ENCODE assay signal across 7 mouse cellular contexts in the genomic region with DNA sequence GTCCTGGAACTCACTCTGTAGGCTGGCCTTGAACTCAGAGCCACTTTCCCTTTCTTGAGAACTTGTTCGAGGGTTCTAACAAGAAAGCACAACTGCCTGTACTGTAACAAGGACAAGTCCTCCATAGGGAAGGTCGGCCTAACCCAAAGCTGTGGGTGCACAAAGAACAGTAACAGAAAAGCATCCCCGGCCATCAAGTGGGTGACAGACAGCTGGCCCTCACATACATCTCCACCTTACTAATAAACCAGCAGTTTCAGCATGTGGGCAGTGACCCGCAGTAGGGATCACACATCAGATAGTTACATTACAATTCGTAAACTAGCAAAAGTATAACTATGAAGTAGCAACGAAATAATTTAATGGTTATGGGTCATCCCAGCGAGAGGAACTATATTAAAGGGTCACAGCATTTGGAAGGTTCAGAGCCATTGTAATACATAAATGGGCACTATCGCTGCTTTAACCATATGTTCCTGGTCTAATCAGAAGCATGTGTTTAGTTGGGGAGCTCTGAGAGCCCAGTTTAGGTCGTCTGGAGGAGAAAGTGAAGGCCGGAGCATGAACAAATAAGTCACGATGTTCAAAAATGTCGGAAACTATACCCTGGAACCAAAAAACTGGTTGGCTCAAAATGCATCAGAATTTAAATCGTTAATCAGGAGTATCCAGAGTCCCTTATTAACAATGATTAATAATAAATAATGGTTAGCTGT. TPM values are rescaled to one million over a fixed set of nuclear protein-coding genes. Genes with fewer than 3 reads are reported as not detected.
DNase-seq lines count a peak whose midpoint lies in the region; ATAC-seq lines count a peak whose summit lies in the region.

No protein-coding gene starts in this region.

- peaks cover 18% of the 10 kb centered on the region for H3K36me3 ChIP-seq in lung, embryonic 16.5 days (ENCODE audit: control insufficient read depth, insufficient read depth, low read length)
- H3K36me3 ChIP-seq in embryonic facial prominence, embryonic 13.5 days, result peaks cover 23% of the 10 kb centered on the region
- peaks cover 19% of the 10 kb centered on the region for H3K36me3 ChIP-seq in neural tube, embryonic 12.5 days

- 35% methylated on average over 13 of the region's 13 CpGs for WGBS in lung, embryonic 16.5 days
- 30% methylated on average over 13 of the region's 13 CpGs for WGBS in embryonic facial prominence, embryonic 13.5 days
- 37% methylated on average over 13 of the region's 13 CpGs for WGBS in neural tube, embryonic 12.5 days

- ATAC-seq in lung, embryonic 16.5 days (ENCODE audit: low read depth), result peak; percentile 19
- ATAC-seq in embryonic facial prominence, embryonic 13.5 days (ENCODE audit: insufficient number of reproducible peaks, insufficient read depth, low FRiP score, low TSS enrichment, low read depth), result peak; percentile 23
- peak; percentile 34 for ATAC-seq in neural tube, embryonic 12.5 days (ENCODE audit: low FRiP score, low read depth)

- peak overlapping the region; percentile 75 for H3K4me2 ChIP-seq in lung, embryonic 16.5 days (ENCODE audit: low read depth, low read length)
- H3K4me2 ChIP-seq in embryonic facial prominence, embryonic 13.5 days, result peak overlapping the region; percentile 74
- peak overlapping the region; percentile 72 for H3K4me2 ChIP-seq in neural tube, embryonic 12.5 days (replicated peaks)

- H3K9ac ChIP-seq in lung, embryonic 16.5 days (ENCODE audit: low read length), result peak overlapping the region; percentile 93
- H3K9ac ChIP-seq in embryonic facial prominence, embryonic 13.5 days, result peak overlapping the region; percentile 96
- peak overlapping the region; percentile 89 for H3K9ac ChIP-seq in neural tube, embryonic 12.5 days

- H3K4me1 ChIP-seq in lung, embryonic 16.5 days (replicated peaks; ENCODE audit: control insufficient read depth, insufficient read depth, low read length), result peaks cover 12% of the 10 kb centered on the region; the same call in 1 of the 2 replicates
- H3K4me1 ChIP-seq in embryonic facial prominence, embryonic 13.5 days, result peaks cover 7% of the 10 kb centered on the region
- peaks cover 7% of the 10 kb centered on the region for H3K4me1 ChIP-seq in neural tube, embryonic 12.5 days

- H3K27me3 ChIP-seq in lung, embryonic 16.5 days (ENCODE audit: control insufficient read depth, insufficient read depth, low read depth, low read length), result no peaks in the 10 kb centered on the region
- H3K27me3 ChIP-seq in embryonic facial prominence, embryonic 13.5 days, result no peaks in the 10 kb centered on the region
- no peaks in the 10 kb centered on the region for H3K27me3 ChIP-seq in neural tube, embryonic 12.5 days (replicated peaks)

- peak overlapping the region; percentile 89 for H3K4me3 ChIP-seq in lung, embryonic 16.5 days (ENCODE audit: low read length)
- H3K4me3 ChIP-seq in embryonic facial prominence, embryonic 13.5 days, result peak overlapping the region; percentile 78
- peak overlapping the region; percentile 77 for H3K4me3 ChIP-seq in neural tube, embryonic 12.5 days

- H3K27ac ChIP-seq in lung, embryonic 16.5 days (ENCODE audit: low read length), result no peak overlapping the region
- peak overlapping the region; percentile 82 for H3K27ac ChIP-seq in embryonic facial prominence, embryonic 13.5 days
- H3K27ac ChIP-seq in neural tube, embryonic 12.5 days, result no peak overlapping the region

- DNase-seq in lung, postnatal 25 days (ENCODE audit: low spot score), result no peak
- DNase-seq in induced T-regulatory cell, adult 2 months (ENCODE audit: low read depth), result peak; percentile 4
- DNase-seq in adrenal gland, postnatal 25 days, result no peak
- no peak for DNase-seq in ovary, postnatal 14 days (ENCODE audit: low spot score)

- no peaks in the 10 kb centered on the region for H3K9me3 ChIP-seq in lung, embryonic 16.5 days (ENCODE audit: control insufficient read depth, low read length)
- no peaks in the 10 kb centered on the region for H3K9me3 ChIP-seq in embryonic facial prominence, embryonic 13.5 days
- H3K9me3 ChIP-seq in neural tube, embryonic 12.5 days, result no peaks in the 10 kb centered on the region

RNA-seq across cellular contexts. Expression of a gene that starts 0.6 kb away (rescaled TPM):
- polyA plus RNA-seq in lung, embryonic 16.5 days (2015; fragmentation: Nextera tagmentation; extraction: Ambion mirVana), result 26.8 and 28.5 TPM in 2 replicates
- polyA plus RNA-seq in embryonic facial prominence, embryonic 13.5 days (2015; fragmentation: Nextera tagmentation; extraction: Ambion mirVana), result 45.6 and 52.7 TPM in 2 replicates
- polyA plus RNA-seq in neural tube, embryonic 12.5 days (2016; fragmentation: Nextera tagmentation; extraction: Ambion mirVana), result 36.8 and 44.6 TPM in 2 replicates
- 19.1 and 30.5 TPM in 2 replicates for total RNA-seq in adrenal gland, postnatal 25 days (2021)

RNA-seq across cellular contexts. Expression of a gene that starts 25.4 kb away (rescaled TPM):
- 0.25 and 0.33 TPM in 2 replicates for polyA plus RNA-seq in lung, embryonic 16.5 days (2015; fragmentation: Nextera tagmentation; extraction: Ambion mirVana)
- polyA plus RNA-seq in embryonic facial prominence, embryonic 13.5 days (2015; fragmentation: Nextera tagmentation; extraction: Ambion mirVana), result 0.54 and 0.58 TPM in 2 replicates
- polyA plus RNA-seq in neural tube, embryonic 12.5 days (2016; fragmentation: Nextera tagmentation; extraction: Ambion mirVana), result 1.1 and 2.6 TPM in 2 replicates
- 0.30 and 0.62 TPM in 2 replicates for total RNA-seq in adrenal gland, postnatal 25 days (2021)

RNA-seq across cellular contexts. Expression of a gene that starts 48.2 kb away (rescaled TPM):
- 117 and 121 TPM in 2 replicates for polyA plus RNA-seq in lung, embryonic 16.5 days (2015; fragmentation: Nextera tagmentation; extraction: Ambion mirVana)
- polyA plus RNA-seq in embryonic facial prominence, embryonic 13.5 days (2015; fragmentation: Nextera tagmentation; extraction: Ambion mirVana), result 119 and 125 TPM in 2 replicates
- 64.8 and 68.9 TPM in 2 replicates for polyA plus RNA-seq in neural tube, embryonic 12.5 days (2016; fragmentation: Nextera tagmentation; extraction: Ambion mirVana)
- total RNA-seq in adrenal gland, postnatal 25 days (2021), result 93.9 and 108 TPM in 2 replicates
